Mouse (Mus musculus): ENCODE data around the gene Thsd1. TPM values are rescaled to one million over a fixed set of nuclear protein-coding genes. Genes with fewer than 3 reads are reported as not detected.
A peak's percentile ranks its signal among the peaks of the same experiment; 100 is the strongest.

Thsd1 gene
- polyA plus RNA-seq, 1 experiment = 0.07 TPM

GRCm38 (mm10) chr8:22264292-22264691 is 37.2 kb downstream of the Thsd1 start:
- Histone ChIP-seq H3K4me3 (no peak overlapping the region), H3K36me3 (ENCODE audit: control insufficient read depth, insufficient read depth) (no peaks in the 10 kb centered on the region), H3K4me2 (ENCODE audit: low read depth) (no peak overlapping the region), H3K27me3 (ENCODE audit: control insufficient read depth, insufficient read depth, insufficient read length) (no peaks in the 10 kb centered on the region), H3K79me2 (ENCODE audit: control insufficient read depth, insufficient read depth) (no peaks in the 10 kb centered on the region), H3ac (ENCODE audit: control insufficient read depth, insufficient read length) (no peak overlapping the region)
- TF ChIP-seq USF1 (IDR thresholded peaks at IDR 0.05; ENCODE audit: low read depth) = no peak
- TF ChIP-seq MYOD1 (IDR thresholded peaks at IDR 0.05; ENCODE audit: control insufficient read depth in 1 of 3, insufficient read length in 2 of 3, low read depth in 2 of 3) = no peak

- no peak overlapping the region for H3K4me2 ChIP-seq (ENCODE audit: low read depth)
- H3ac ChIP-seq (ENCODE audit: control insufficient read depth, insufficient read length) = no peak overlapping the region
- TF ChIP-seq TCF12 (IDR thresholded peaks at IDR 0.05; ENCODE audit: insufficient read depth, poor library complexity, severe bottlenecking) = no peak
- TF ChIP-seq SRF (IDR thresholded peaks at IDR 0.05; ENCODE audit: control insufficient read depth, insufficient read length, low read depth) = no peak
- no peak for TF ChIP-seq USF1 (IDR thresholded peaks at IDR 0.05; ENCODE audit: low read depth)
- no peaks in the 10 kb centered on the region for H3K36me3 ChIP-seq (ENCODE audit: control insufficient read depth, insufficient read depth)
- H3K4me3 ChIP-seq = no peak overlapping the region
- no peaks in the 10 kb centered on the region for H3K79me2 ChIP-seq (ENCODE audit: control insufficient read depth, insufficient read depth)
- H3K27me3 ChIP-seq (ENCODE audit: control insufficient read depth, insufficient read depth, insufficient read length) = no peaks in the 10 kb centered on the region
Observed at GRCm38 (mm10) chr8:22264787-22265186, 37.7 kb downstream of the Thsd1 start.

- Histone ChIP-seq H3K4me3 (no peak overlapping the region), H3K36me3 (ENCODE audit: control insufficient read depth, insufficient read depth) (no peaks in the 10 kb centered on the region), H3ac (ENCODE audit: control insufficient read depth, insufficient read length) (no peak overlapping the region), H3K79me2 (ENCODE audit: control insufficient read depth, insufficient read depth) (no peaks in the 10 kb centered on the region), H3K27me3 (ENCODE audit: control insufficient read depth, insufficient read depth, insufficient read length) (no peaks in the 10 kb centered on the region), H3K4me2 (ENCODE audit: low read depth) (no peak overlapping the region)
- TF ChIP-seq SRF (IDR thresholded peaks at IDR 0.05; ENCODE audit: control insufficient read depth, insufficient read length, low read depth) = no peak
- TF ChIP-seq MYOG (IDR thresholded peaks at IDR 0.05; ENCODE audit: control insufficient read depth in 1 of 3, insufficient read depth in 1 of 3, insufficient read length in 2 of 3, low read depth in 2 of 3) = no peak
- no peak for TF ChIP-seq MAX (IDR thresholded peaks at IDR 0.05; ENCODE audit: low read depth)
- TF ChIP-seq CEBPB (IDR thresholded peaks at IDR 0.05; ENCODE audit: insufficient read depth, poor library complexity, severe bottlenecking) = no peak
- TF ChIP-seq TCF3 (IDR thresholded peaks at IDR 0.05; ENCODE audit: insufficient read length, low read depth) = no peak
- TF ChIP-seq MYOD1 (IDR thresholded peaks at IDR 0.05; ENCODE audit: control insufficient read depth in 1 of 3, insufficient read length in 2 of 3, low read depth in 2 of 3) = no peak
- TF ChIP-seq E2F4 (IDR thresholded peaks at IDR 0.05; ENCODE audit: insufficient read depth) = no peak
- TF ChIP-seq REST (IDR thresholded peaks at IDR 0.05; ENCODE audit: insufficient read depth, insufficient read length) = no peak
- no peak for TF ChIP-seq TCF12 (IDR thresholded peaks at IDR 0.05; ENCODE audit: insufficient read depth, poor library complexity, severe bottlenecking)
- no peak for TF ChIP-seq POLR2A (IDR thresholded peaks at IDR 0.05; ENCODE audit: insufficient read length, low read depth)
- TF ChIP-seq USF1 (IDR thresholded peaks at IDR 0.05; ENCODE audit: low read depth) = no peak
- TF ChIP-seq POLR2AphosphoS2 (IDR thresholded peaks at IDR 0.05; ENCODE audit: insufficient read length, low read depth) = no peak
Observed at GRCm38 (mm10) chr8:22265194-22265593, 38.1 kb downstream of the Thsd1 start.

GRCm38 (mm10) chr8:22266809-22267208 is 39.7 kb downstream of the Thsd1 start:
- no peak overlapping the region for H3K4me3 ChIP-seq
- no peak overlapping the region for H3K4me2 ChIP-seq (ENCODE audit: low read depth)
- no peak overlapping the region for H3ac ChIP-seq (ENCODE audit: control insufficient read depth, insufficient read length)
- no peaks in the 10 kb centered on the region for H3K79me2 ChIP-seq (ENCODE audit: control insufficient read depth, insufficient read depth)
- H3K27me3 ChIP-seq (ENCODE audit: control insufficient read depth, insufficient read depth, insufficient read length) = no peaks in the 10 kb centered on the region
- TF ChIP-seq REST (IDR thresholded peaks at IDR 0.05; ENCODE audit: insufficient read depth, insufficient read length) (no peak), MYOD1 (IDR thresholded peaks at IDR 0.05; ENCODE audit: control insufficient read depth in 1 of 3, insufficient read length in 2 of 3, low read depth in 2 of 3) (no peak), CEBPB (IDR thresholded peaks at IDR 0.05; ENCODE audit: insufficient read depth, poor library complexity, severe bottlenecking) (peak; percentile 21; the same call in 1 of the 2 replicates)
- H3K36me3 ChIP-seq (ENCODE audit: control insufficient read depth, insufficient read depth) = no peaks in the 10 kb centered on the region

- no peaks in the 10 kb centered on the region for H3K27me3 ChIP-seq (ENCODE audit: control insufficient read depth, insufficient read depth, insufficient read length)
- no peak overlapping the region for H3ac ChIP-seq (ENCODE audit: control insufficient read depth, insufficient read length)
- H3K4me3 ChIP-seq = no peak overlapping the region
- H3K36me3 ChIP-seq (ENCODE audit: control insufficient read depth, insufficient read depth) = no peaks in the 10 kb centered on the region
- no peaks in the 10 kb centered on the region for H3K79me2 ChIP-seq (ENCODE audit: control insufficient read depth, insufficient read depth)
- no peak overlapping the region for H3K4me2 ChIP-seq (ENCODE audit: low read depth)
- TF ChIP-seq MYOG (IDR thresholded peaks at IDR 0.05; ENCODE audit: control insufficient read depth in 1 of 3, insufficient read depth in 1 of 3, insufficient read length in 2 of 3, low read depth in 2 of 3) (no peak), TCF3 (IDR thresholded peaks at IDR 0.05; ENCODE audit: insufficient read length, low read depth) (no peak), TCF12 (IDR thresholded peaks at IDR 0.05; ENCODE audit: insufficient read depth, poor library complexity, severe bottlenecking) (no peak), SRF (IDR thresholded peaks at IDR 0.05; ENCODE audit: control insufficient read depth, insufficient read length, low read depth) (no peak), E2F4 (IDR thresholded peaks at IDR 0.05; ENCODE audit: insufficient read depth) (no peak), MYOD1 (IDR thresholded peaks at IDR 0.05; ENCODE audit: control insufficient read depth in 1 of 3, insufficient read length in 2 of 3, low read depth in 2 of 3) (no peak), USF1 (IDR thresholded peaks at IDR 0.05; ENCODE audit: low read depth) (no peak), POLR2A (IDR thresholded peaks at IDR 0.05; ENCODE audit: insufficient read length, low read depth) (no peak), CEBPB (IDR thresholded peaks at IDR 0.05; ENCODE audit: insufficient read depth, poor library complexity, severe bottlenecking) (no peak), REST (IDR thresholded peaks at IDR 0.05; ENCODE audit: insufficient read depth, insufficient read length) (no peak), MAX (IDR thresholded peaks at IDR 0.05; ENCODE audit: low read depth) (no peak), POLR2AphosphoS2 (IDR thresholded peaks at IDR 0.05; ENCODE audit: insufficient read length, low read depth) (no peak)
Observed at GRCm38 (mm10) chr8:22273142-22273541, 46.0 kb downstream of the Thsd1 start.
